Mouse (Mus musculus): Measurements from ENCODE around the gene Gramd2. TPM values are rescaled to one million over a fixed set of nuclear protein-coding genes. Genes with fewer than 3 reads are reported as not detected.

Gene Gramd2
- polyA plus RNA-seq, 1 experiment = 4.5 TPM

DNA sequence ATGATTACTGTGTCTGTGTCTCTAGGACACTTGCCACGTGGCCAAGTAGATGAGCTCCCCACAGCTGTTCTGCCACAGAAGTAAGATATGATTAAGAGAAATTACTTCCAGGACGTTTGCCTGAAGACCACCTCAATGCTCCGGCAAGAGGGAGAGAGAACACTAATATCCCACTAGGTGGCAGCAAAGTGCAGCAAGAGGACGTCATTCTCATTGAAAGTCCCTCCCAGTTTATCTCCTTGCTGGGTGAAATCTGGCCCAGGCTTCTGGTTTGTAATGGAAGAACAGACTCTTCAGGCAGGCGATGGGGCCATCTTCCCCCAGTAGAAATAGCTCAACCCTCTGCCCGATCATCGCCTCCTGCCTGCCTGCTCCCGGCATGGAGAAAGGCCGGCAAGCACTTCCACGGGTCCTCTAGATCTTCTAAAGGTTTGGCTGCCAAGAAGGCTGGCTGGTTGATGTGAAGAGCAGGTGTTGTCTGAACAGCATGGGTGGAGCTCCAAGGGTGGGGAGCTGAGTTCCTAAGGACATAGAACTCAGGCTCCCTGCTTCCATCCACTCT lies 43.2 kb downstream of the Gramd2 start:
- Histone ChIP-seq H3K4me1 (ENCODE audit: control insufficient read depth, insufficient read depth, low read length) (no peaks in the 10 kb centered on the region), H3K27me3 (ENCODE audit: control insufficient read depth, insufficient read depth, low read length, poor library complexity, severe bottlenecking) (no peaks in the 10 kb centered on the region), H3K36me3 (ENCODE audit: control insufficient read depth, insufficient read depth, low read length, poor library complexity, severe bottlenecking) (no peaks in the 10 kb centered on the region), H3K27ac (ENCODE audit: insufficient read depth, low read length) (no peak overlapping the region), H3K9ac (ENCODE audit: low read depth, poor library complexity, severe bottlenecking) (no peak overlapping the region), H3K4me3 (ENCODE audit: low read depth, low read length) (peak overlapping the region; percentile 43), H3K9me3 (replicated peaks; ENCODE audit: control insufficient read depth, insufficient read depth, low read length, poor library complexity, severe bottlenecking) (no peaks in the 10 kb centered on the region)
- no peak for TF ChIP-seq EP300 (IDR thresholded peaks at IDR 0.05; ENCODE audit: insufficient read depth, low read depth, low read length)
- TF ChIP-seq CTCF (IDR thresholded peaks at IDR 0.05; ENCODE audit: low read depth, low read length) = peak; percentile 66
- no peak for TF ChIP-seq POLR2A (IDR thresholded peaks at IDR 0.05; ENCODE audit: insufficient read depth, low read length)

- H3K27me3 ChIP-seq (ENCODE audit: control insufficient read depth, insufficient read depth, low read length, poor library complexity, severe bottlenecking) = no peaks in the 10 kb centered on the region
- no peaks in the 10 kb centered on the region for H3K36me3 ChIP-seq (ENCODE audit: control insufficient read depth, insufficient read depth, low read length, poor library complexity, severe bottlenecking)
- H3K4me1 ChIP-seq (ENCODE audit: control insufficient read depth, insufficient read depth, low read length) = no peaks in the 10 kb centered on the region
- H3K9me3 ChIP-seq (replicated peaks; ENCODE audit: control insufficient read depth, insufficient read depth, low read length, poor library complexity, severe bottlenecking) = no peaks in the 10 kb centered on the region
- H3K9ac ChIP-seq (ENCODE audit: low read depth, poor library complexity, severe bottlenecking) = no peak overlapping the region
- H3K27ac ChIP-seq (ENCODE audit: insufficient read depth, low read length) = no peak overlapping the region
- no peak overlapping the region for H3K4me3 ChIP-seq (ENCODE audit: low read depth, low read length)
- TF ChIP-seq POLR2A (IDR thresholded peaks at IDR 0.05; ENCODE audit: insufficient read depth, low read length) = no peak
- TF ChIP-seq EP300 (IDR thresholded peaks at IDR 0.05; ENCODE audit: insufficient read depth, low read depth, low read length) = no peak
- no peak for TF ChIP-seq CTCF (IDR thresholded peaks at IDR 0.05; ENCODE audit: low read depth, low read length)
These were observed 44.0 kb downstream of the Gramd2 start for GRCm38 (mm10) chr9:59723791-59724442.

- Histone ChIP-seq H3K4me1 (ENCODE audit: control insufficient read depth, insufficient read depth, low read length) (no peaks in the 10 kb centered on the region), H3K27me3 (ENCODE audit: control insufficient read depth, insufficient read depth, low read length, poor library complexity, severe bottlenecking) (no peaks in the 10 kb centered on the region), H3K36me3 (ENCODE audit: control insufficient read depth, insufficient read depth, low read length, poor library complexity, severe bottlenecking) (no peaks in the 10 kb centered on the region), H3K4me3 (ENCODE audit: low read depth, low read length) (no peak overlapping the region), H3K27ac (ENCODE audit: insufficient read depth, low read length) (no peak overlapping the region), H3K9ac (ENCODE audit: low read depth, poor library complexity, severe bottlenecking) (no peak overlapping the region), H3K9me3 (replicated peaks; ENCODE audit: control insufficient read depth, insufficient read depth, low read length, poor library complexity, severe bottlenecking) (no peaks in the 10 kb centered on the region)
- TF ChIP-seq CTCF (IDR thresholded peaks at IDR 0.05; ENCODE audit: low read depth, low read length) (no peak), EP300 (IDR thresholded peaks at IDR 0.05; ENCODE audit: insufficient read depth, low read depth, low read length) (no peak), POLR2A (IDR thresholded peaks at IDR 0.05; ENCODE audit: insufficient read depth, low read length) (no peak)
These were observed 45.6 kb downstream of the Gramd2 start for GRCm38 (mm10) chr9:59725515-59725914.

- H3K27ac ChIP-seq (ENCODE audit: insufficient read depth, low read length) = no peak overlapping the region
- H3K9ac ChIP-seq (ENCODE audit: low read depth, poor library complexity, severe bottlenecking) = no peak overlapping the region
- TF ChIP-seq EP300 (IDR thresholded peaks at IDR 0.05; ENCODE audit: insufficient read depth, low read depth, low read length) = no peak
- TF ChIP-seq CTCF (IDR thresholded peaks at IDR 0.05; ENCODE audit: low read depth, low read length) = no peak
- TF ChIP-seq POLR2A (IDR thresholded peaks at IDR 0.05; ENCODE audit: insufficient read depth, low read length) = no peak
- no peak overlapping the region for H3K4me3 ChIP-seq (ENCODE audit: low read depth, low read length)
- no peaks in the 10 kb centered on the region for H3K9me3 ChIP-seq (replicated peaks; ENCODE audit: control insufficient read depth, insufficient read depth, low read length, poor library complexity, severe bottlenecking)
- H3K36me3 ChIP-seq (ENCODE audit: control insufficient read depth, insufficient read depth, low read length, poor library complexity, severe bottlenecking) = no peaks in the 10 kb centered on the region
- no peaks in the 10 kb centered on the region for H3K4me1 ChIP-seq (ENCODE audit: control insufficient read depth, insufficient read depth, low read length)
- H3K27me3 ChIP-seq (ENCODE audit: control insufficient read depth, insufficient read depth, low read length, poor library complexity, severe bottlenecking) = no peaks in the 10 kb centered on the region
These were observed 47.8 kb downstream of the Gramd2 start for GRCm38 (mm10) chr9:59727569-59728286.

DNA sequence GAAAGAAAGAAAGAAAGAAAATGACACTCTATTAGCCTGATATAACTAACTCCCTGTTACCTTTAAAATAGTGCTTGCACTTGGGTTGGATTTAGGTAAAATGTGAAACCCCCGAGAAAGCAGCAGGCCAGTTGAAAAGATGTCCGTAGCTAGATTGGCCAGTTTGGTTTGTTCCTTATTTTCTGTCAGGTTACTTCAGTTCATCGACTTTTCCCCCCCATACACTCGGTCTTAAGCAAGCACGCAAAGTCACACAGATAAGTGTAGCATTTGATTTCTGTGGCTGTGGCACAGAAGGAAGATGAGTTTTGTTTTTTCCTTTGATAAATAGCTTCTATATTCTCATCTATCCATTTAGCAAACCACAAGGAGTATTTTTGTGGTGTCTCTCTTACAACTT lies 51.2 kb downstream of the Gramd2 start:
- TF ChIP-seq POLR2A (IDR thresholded peaks at IDR 0.05; ENCODE audit: insufficient read depth, low read length) = no peak
- no peak for TF ChIP-seq CTCF (IDR thresholded peaks at IDR 0.05; ENCODE audit: low read depth, low read length)
- no peak for TF ChIP-seq EP300 (IDR thresholded peaks at IDR 0.05; ENCODE audit: insufficient read depth, low read depth, low read length)
- Histone ChIP-seq H3K9ac (ENCODE audit: low read depth, poor library complexity, severe bottlenecking) (no peak overlapping the region), H3K9me3 (replicated peaks; ENCODE audit: control insufficient read depth, insufficient read depth, low read length, poor library complexity, severe bottlenecking) (no peaks in the 10 kb centered on the region), H3K4me1 (ENCODE audit: control insufficient read depth, insufficient read depth, low read length) (no peaks in the 10 kb centered on the region), H3K36me3 (ENCODE audit: control insufficient read depth, insufficient read depth, low read length, poor library complexity, severe bottlenecking) (no peaks in the 10 kb centered on the region), H3K4me3 (ENCODE audit: low read depth, low read length) (no peak overlapping the region), H3K27ac (ENCODE audit: insufficient read depth, low read length) (no peak overlapping the region), H3K27me3 (ENCODE audit: control insufficient read depth, insufficient read depth, low read length, poor library complexity, severe bottlenecking) (no peaks in the 10 kb centered on the region)

- no peak overlapping the region for H3K9ac ChIP-seq (ENCODE audit: low read depth, poor library complexity, severe bottlenecking)
- TF ChIP-seq EP300 (IDR thresholded peaks at IDR 0.05; ENCODE audit: insufficient read depth, low read depth, low read length) (no peak), CTCF (IDR thresholded peaks at IDR 0.05; ENCODE audit: low read depth, low read length) (no peak), POLR2A (IDR thresholded peaks at IDR 0.05; ENCODE audit: insufficient read depth, low read length) (no peak)
These were observed 53.1 kb downstream of the Gramd2 start for GRCm38 (mm10) chr9:59733075-59733474.

More at GRCm38 (mm10) chr9:59733075-59733474, 53.1 kb downstream of the Gramd2 start:
- H3K4me3 ChIP-seq (ENCODE audit: low read depth, low read length) = no peak overlapping the region
- peaks cover 2% of the 10 kb centered on the region; the same call in 1 of the 2 replicates for H3K36me3 ChIP-seq (ENCODE audit: control insufficient read depth, insufficient read depth, low read length, poor library complexity, severe bottlenecking)
- H3K27ac ChIP-seq (ENCODE audit: insufficient read depth, low read length) = no peak overlapping the region
- H3K27me3 ChIP-seq (ENCODE audit: control insufficient read depth, insufficient read depth, low read length, poor library complexity, severe bottlenecking) = no peaks in the 10 kb centered on the region
- H3K4me1 ChIP-seq (ENCODE audit: control insufficient read depth, insufficient read depth, low read length) = no peaks in the 10 kb centered on the region
- no peaks in the 10 kb centered on the region for H3K9me3 ChIP-seq (replicated peaks; ENCODE audit: control insufficient read depth, insufficient read depth, low read length, poor library complexity, severe bottlenecking)
